Mouse (Mus musculus) spleen, adult 2 months (tissue): Measurements from ENCODE around the gene Slc9a3r2.

Experiments used
- CTCF ChIP-seq: fragments of 200-500 bp; IDR thresholded peaks from 2 replicates; pipeline ENCODE4 v1.5.1; 2011; ENCODE audit warnings: mild to moderate bottlenecking, inconsistent platforms; ENCODE audit not compliant: insufficient read depth, insufficient read length, insufficient replicate concordance; ENCODE audit errors: extremely low read depth
- POLR2A ChIP-seq: fragments of 200-500 bp; IDR thresholded peaks from 2 replicates; pipeline ENCODE4 v1.6.1; 2011; ENCODE audit warnings: low read depth, low read length, inconsistent platforms

- TF ChIP-seq CTCF (no peak), POLR2A (no peak)
Measured at GRCm38 (mm10) chr17:24595126-24596072, 54.7 kb downstream of the Slc9a3r2 start.
